Comparison of ENCODE assay signal across 18 mouse cellular contexts in genomic region chr8:88814246-88814645, GRCm38 (mm10).
"Had no signal": no experiment of that assay in that cellular context is flagged by ENCODE, and none has a peak within 500 bp of the region (broad histone marks: within the 10 kb centered on the region; RNA-seq: fewer than 3 reads in every experiment).

No protein-coding gene starts in this region.

- H3K27ac ChIP-seq: lung, embryonic 15.5 days; macrophage; midbrain, embryonic 13.5 days; midbrain, embryonic 15.5 days; neural tube, embryonic 12.5 days; stomach, embryonic 15.5 days; stomach, postnatal 0 days had no signal

- H3K4me1 ChIP-seq: lung, embryonic 15.5 days; megakaryocyte, embryonic 14.5 days; stomach, embryonic 15.5 days had no signal

- H3K4me3 ChIP-seq: lung, embryonic 15.5 days; megakaryocyte, embryonic 14.5 days; midbrain, embryonic 13.5 days; midbrain, embryonic 15.5 days; neural tube, embryonic 12.5 days; stomach, embryonic 15.5 days had no signal

- H3K9ac ChIP-seq: liver, postnatal 0 days; lung, embryonic 15.5 days; midbrain, embryonic 13.5 days; midbrain, embryonic 15.5 days; neural tube, embryonic 12.5 days; stomach, embryonic 15.5 days had no signal

- DNase-seq: liver, postnatal 0 days; lung, adult 2 months; lung, postnatal 14 days; lung, postnatal 36 days; right cerebral cortex, postnatal 14 days; thymus, adult 2 months; thymus, postnatal 25 days; thymus, postnatal 4 days had no signal

- H3K4me2 ChIP-seq: lung, embryonic 15.5 days; midbrain, embryonic 11.5 days; midbrain, embryonic 13.5 days; midbrain, embryonic 15.5 days; neural tube, embryonic 12.5 days; stomach, embryonic 15.5 days had no signal

- ATAC-seq: liver, postnatal 0 days; lung, postnatal 0 days; midbrain, embryonic 13.5 days; midbrain, embryonic 15.5 days had no signal

- H3K9me3 ChIP-seq: lung, embryonic 15.5 days; midbrain, embryonic 13.5 days; midbrain, embryonic 15.5 days; stomach, embryonic 15.5 days had no signal

- H3K36me3 ChIP-seq: lung, embryonic 15.5 days; midbrain, embryonic 13.5 days; midbrain, embryonic 15.5 days; neural tube, embryonic 12.5 days; stomach, embryonic 15.5 days had no signal

- H3K27me3 ChIP-seq: lung, embryonic 15.5 days; megakaryocyte, embryonic 14.5 days; midbrain, embryonic 15.5 days; stomach, embryonic 15.5 days had no signal
